Mouse (Mus musculus) urinary bladder, adult 2 months (tissue): ENCODE results near the gene Rhox2h. TPM values are rescaled to one million over a fixed set of nuclear protein-coding genes. Genes with fewer than 3 reads are reported as not detected.
"Not testable (repeated sequence)": the region's sequence is repeated elsewhere in the genome, so short reads cannot be mapped to it uniquely, and the experiment has no call there.

ENCODE experiments used
- DNase-seq: peaks from one replicate; pipeline ENCODE4 v3.0.0; 2022; ENCODE audit warnings: low spot score
- polyA plus RNA-seq: library from polyadenylated mRNA; depleted of rRNA; stranded (reverse); fragments of >200 nt; gene quantifications from 2 replicates; pipeline ENCODE4 v1.2.3, GENCODE M21; 2012; rRNA removed

Rhox2h gene
- polyA plus RNA-seq = not detected in 2 replicates

GRCm38 (mm10) chrX:37673177-37673576 lies at the start of gene Rhox2h:
TSS of gene Rhox2h (minus strand) at chrX:37673277.
- DNase-seq = not testable (repeated sequence)

GRCm38 (mm10) chrX:37701821-37702387 lies 28.8 kb upstream of the Rhox2h start:
- no peak for DNase-seq

GRCm38 (mm10) chrX:37692261-37692660 lies 19.2 kb upstream of the Rhox2h start:
- no peak for DNase-seq

GRCm38 (mm10) chrX:37683031-37683715 lies 10.1 kb upstream of the Rhox2h start:
- DNase-seq = no peak

GRCm38 (mm10) chrX:37668664-37669063 lies 4.4 kb downstream of the Rhox2h start, which contains the start of gene Rhox3h:
TSS of gene Rhox3h (minus strand) at chrX:37668764.
- not testable (repeated sequence) for DNase-seq

- not testable (repeated sequence) for DNase-seq
Measured at GRCm38 (mm10) chrX:37651227-37651626, 21.9 kb downstream of the Rhox2h start, which contains the start of gene Rhox4g. TSS of gene Rhox4g (minus strand) at chrX:37651327.

GRCm38 (mm10) chrX:37643370-37643769 lies 29.7 kb downstream of the Rhox2h start, which contains the start of gene Rhox2g:
TSS of gene Rhox2g (minus strand) at chrX:37643470.
- not testable (repeated sequence) for DNase-seq

GRCm38 (mm10) chrX:37628512-37628911 lies 44.6 kb downstream of the Rhox2h start, which contains the start of gene Rhox3g:
TSS of gene Rhox3g (minus strand) at chrX:37628612.
- DNase-seq = not testable (repeated sequence)

Other genes with a start within 250 kb of the Rhox2h start
- gene Rhox4b, start 240.8 kb downstream of the Rhox2h start, polyA plus RNA-seq = not detected in 2 replicates
- not detected in 2 replicates for gene Rhox2c, start 219.6 kb downstream of the Rhox2h start, polyA plus RNA-seq
- gene Rhox3c, start 214.7 kb downstream of the Rhox2h start, polyA plus RNA-seq = not detected in 2 replicates
- not detected in 2 replicates for gene Rhox4c, start 192.9 kb downstream of the Rhox2h start, polyA plus RNA-seq
- not detected in 2 replicates for gene Rhox2d, start 179.8 kb downstream of the Rhox2h start, polyA plus RNA-seq
- not detected in 2 replicates for gene Rhox4d, start 158.9 kb downstream of the Rhox2h start, polyA plus RNA-seq
- gene Rhox2e, start 142.8 kb downstream of the Rhox2h start, polyA plus RNA-seq = not detected in 2 replicates
- gene Rhox3e, start 131.3 kb downstream of the Rhox2h start, polyA plus RNA-seq = not detected in 2 replicates
- not detected in 2 replicates for gene Rhox4e, start 115.9 kb downstream of the Rhox2h start, polyA plus RNA-seq
- gene Rhox2f, start 101.9 kb downstream of the Rhox2h start, polyA plus RNA-seq = not detected in 2 replicates
- not detected in 2 replicates for gene Rhox3f, start 92.3 kb downstream of the Rhox2h start, polyA plus RNA-seq
- not detected in 2 replicates for gene Rhox4f, start 65.6 kb downstream of the Rhox2h start, polyA plus RNA-seq
- gene Rhox3g, start 44.7 kb downstream of the Rhox2h start, polyA plus RNA-seq = not detected in 2 replicates
- not detected in 2 replicates for gene Rhox2g, start 29.8 kb downstream of the Rhox2h start, polyA plus RNA-seq
- not detected in 2 replicates for gene Rhox4g, start 21.9 kb downstream of the Rhox2h start, polyA plus RNA-seq
- gene Rhox3h, start 4.5 kb downstream of the Rhox2h start, polyA plus RNA-seq = not detected in 2 replicates
- 8.6 and 9.8 TPM in 2 replicates for gene Rhox5, start 131.6 kb upstream of the Rhox2h start, polyA plus RNA-seq
- gene Rhox6, start 153.6 kb upstream of the Rhox2h start, polyA plus RNA-seq = 0.06 TPM in 1 of 2 replicates, not detected in the other
- 0.19 and 0.67 TPM in 2 replicates for gene Rhox7a, start 158.4 kb upstream of the Rhox2h start, polyA plus RNA-seq
- 0.09 TPM in 1 of 2 replicates, not detected in the other for gene Rhox8, start 205.7 kb upstream of the Rhox2h start, polyA plus RNA-seq
- gene Rhox7b, start 224.0 kb upstream of the Rhox2h start, polyA plus RNA-seq = 0.06 and 0.10 TPM in 2 replicates
- gene Rhox9, start 228.5 kb upstream of the Rhox2h start, polyA plus RNA-seq = not detected in 2 replicates